Mouse (Mus musculus) frontal cortex, adult (tissue): ENCODE measurements around the gene Macrod2.

Experiments used
- ATAC-seq: cut with Nextera tagmentation; 2 replicates; pipeline ENCODE4 v1.9.2; 2017; ENCODE audit warnings: mild to moderate bottlenecking, moderate library complexity, mixed read lengths; ENCODE audit not compliant: low TSS enrichment

Macrod2 gene

DNA sequence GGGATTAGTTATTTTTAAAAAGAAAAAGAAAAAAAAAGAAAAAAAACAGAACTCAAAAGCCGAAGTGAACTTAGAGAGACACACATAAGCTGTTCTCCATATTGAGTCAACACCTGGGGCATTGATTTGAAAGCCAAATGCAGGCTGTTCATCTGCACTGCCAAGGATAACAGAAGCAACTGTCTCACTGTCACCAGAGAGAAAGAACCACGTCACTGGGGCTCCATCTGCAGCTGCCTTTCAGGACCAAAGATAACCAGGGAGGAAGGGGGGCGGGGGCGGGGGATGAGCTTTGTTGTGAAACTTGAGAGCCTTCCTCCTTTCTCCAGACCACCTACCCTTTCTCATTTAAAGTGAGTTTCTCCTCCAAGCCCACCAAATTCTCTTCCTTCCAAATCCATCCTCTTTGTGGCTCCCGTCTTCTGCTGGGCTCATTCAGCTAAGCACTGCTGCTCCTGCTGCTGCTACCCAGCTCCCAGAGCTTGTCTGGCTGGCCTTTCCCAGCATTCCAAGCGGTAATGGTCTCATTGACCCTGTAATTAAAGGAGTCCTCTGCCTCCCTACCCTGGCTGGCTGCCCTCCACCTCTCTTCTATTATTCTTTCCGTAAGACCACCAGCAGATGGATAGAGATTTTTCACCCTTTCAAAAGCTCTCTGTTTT, 1939.5 kb downstream of the Macrod2 start:
- peak; percentile 95 for ATAC-seq

DNA sequence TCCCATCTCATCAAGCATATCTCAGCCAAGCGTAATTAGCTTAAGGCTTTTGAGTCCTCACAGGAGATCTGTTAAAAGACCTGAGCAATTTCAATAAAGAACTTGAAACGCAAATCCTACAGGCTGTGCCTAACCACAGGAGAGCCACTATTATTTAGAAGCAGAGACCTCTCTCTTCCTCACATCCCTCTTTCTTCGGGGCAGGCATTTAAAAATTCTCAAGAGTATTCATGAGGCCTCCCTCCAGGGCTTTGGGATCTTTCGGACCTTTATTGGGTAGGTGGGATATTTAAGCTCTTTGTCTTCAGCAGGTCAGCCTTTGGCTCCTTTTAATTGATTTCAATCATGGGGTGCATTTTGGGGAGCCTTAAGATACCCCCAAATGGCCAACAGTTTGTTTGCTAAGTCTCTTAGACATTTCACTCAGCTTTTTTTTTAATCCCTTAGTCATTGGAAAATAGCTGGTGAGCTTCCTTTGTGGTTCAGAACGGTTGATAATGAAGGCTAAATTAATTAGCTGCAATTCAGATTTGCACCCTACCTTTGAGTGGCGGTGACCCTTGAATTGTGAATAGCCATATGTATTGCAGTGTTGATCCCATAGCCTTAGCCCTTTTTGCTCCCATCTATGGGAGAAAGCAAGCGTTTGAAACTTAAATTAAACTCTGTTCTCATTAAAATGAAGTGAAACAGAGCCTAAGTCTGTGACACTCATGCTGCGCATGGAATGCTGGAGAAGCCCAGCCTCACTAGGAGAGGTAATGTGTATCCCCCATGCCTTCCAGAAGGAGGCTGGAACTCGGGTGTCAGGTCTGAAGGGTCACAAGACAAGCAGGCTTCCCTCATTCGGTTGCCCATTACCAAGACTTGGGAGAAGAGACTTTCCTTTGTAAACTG, 1940.2 kb downstream of the Macrod2 start:
- ATAC-seq, result 0 out of 2 replicates have a peak, but pooled peaks have one; percentile 4

DNA sequence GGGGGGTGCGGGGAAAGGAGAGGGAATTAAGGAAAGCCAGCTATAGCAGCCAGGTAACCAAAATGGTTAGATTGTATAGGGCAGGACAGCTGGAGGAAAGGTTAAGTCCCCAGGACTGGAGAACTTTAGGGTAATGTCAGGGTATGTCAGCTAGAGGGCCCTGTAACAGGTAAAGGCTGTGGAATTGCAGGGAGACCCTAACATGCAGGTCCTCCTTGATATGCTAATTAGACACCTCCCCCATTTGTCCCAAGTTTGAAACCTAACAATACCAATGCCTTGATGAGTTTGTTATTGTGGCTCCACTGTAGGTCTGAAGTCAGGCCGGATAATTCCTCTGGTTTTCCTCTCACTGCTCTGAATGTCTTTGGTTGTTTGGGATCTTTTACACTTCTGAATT, 1948.9 kb downstream of the Macrod2 start:
- ATAC-seq, result no peak

DNA sequence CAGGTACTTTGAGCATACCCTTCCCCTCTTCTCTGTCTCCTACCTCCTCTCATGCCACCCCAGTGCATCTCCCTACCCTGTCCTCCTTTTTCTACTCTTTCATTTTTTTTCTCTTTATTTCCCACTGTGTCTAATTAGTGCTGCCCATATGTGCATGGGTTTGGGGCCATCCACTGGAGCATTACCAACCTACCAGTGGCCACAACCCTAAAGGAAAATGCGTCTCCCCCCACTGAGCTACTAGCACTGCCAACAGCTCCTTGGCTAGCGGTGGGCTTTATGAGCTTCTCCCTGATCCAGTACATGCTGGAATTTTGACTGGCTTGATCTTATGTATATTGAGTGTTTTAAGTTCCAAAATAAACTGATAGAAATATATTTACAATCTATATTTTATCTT, 1949.6 kb downstream of the Macrod2 start:
- no peak for ATAC-seq

DNA sequence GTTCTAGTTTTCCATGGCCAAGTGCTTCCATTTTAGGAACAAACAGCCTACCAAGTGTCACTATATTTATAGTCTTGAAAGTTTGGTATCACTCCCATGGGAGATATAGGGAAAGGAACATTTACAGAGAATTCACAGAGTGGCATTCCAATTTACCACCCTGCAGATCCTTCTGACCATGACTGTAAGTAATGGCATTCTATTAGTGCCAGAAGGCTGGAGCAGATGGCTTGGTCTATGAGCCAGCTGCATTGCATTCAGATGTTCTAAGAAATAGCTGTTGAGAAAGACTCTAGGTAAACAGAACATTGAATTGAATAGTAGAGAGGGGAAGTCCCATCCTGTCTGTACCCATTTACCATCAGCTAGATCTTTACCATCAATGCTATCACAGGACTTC, 1954.7 kb downstream of the Macrod2 start:
- no peak for ATAC-seq

DNA sequence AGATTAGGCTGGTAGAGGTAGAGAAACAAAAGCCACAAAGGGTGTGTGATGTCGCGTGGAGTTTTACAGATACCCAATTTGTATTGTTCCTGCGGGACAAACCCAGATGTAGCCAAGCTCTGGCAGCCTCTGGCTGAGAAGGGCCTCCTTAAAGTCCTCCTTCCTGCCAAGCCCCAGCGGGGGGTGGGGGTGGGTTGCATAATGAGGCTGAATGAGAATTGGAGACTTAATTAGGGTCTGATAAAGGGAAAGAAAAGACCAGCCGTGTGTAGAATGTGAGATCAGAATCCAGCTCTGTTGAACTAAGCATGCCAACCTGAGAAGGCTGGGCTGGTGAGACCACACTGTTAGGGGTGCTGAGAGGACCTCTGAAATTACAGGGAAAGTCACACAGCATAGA, 1967.8 kb downstream of the Macrod2 start:
- peak; percentile 55 for ATAC-seq

DNA sequence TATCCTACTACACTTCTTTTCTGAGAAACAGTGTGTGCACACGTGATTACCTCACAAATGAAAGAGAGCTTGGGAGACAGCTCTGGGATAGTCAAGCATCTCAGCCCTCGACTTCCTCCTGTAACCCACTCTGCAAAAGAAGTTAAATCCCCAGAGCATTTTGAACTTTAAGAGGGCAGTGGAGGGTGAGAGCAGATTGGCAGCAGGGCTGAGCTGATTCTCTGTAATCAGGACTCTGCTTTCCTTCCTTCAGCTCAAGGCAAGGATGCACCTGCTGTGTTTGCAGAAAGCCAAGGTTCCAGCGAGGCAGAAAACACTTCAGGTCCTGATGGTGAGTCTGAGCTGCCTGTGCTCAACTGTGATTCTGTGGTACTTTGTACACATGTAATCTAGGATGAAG, 1978.9 kb downstream of the Macrod2 start:
- ATAC-seq, result peak; percentile 48; the same call in 1 of the 2 replicates

DNA sequence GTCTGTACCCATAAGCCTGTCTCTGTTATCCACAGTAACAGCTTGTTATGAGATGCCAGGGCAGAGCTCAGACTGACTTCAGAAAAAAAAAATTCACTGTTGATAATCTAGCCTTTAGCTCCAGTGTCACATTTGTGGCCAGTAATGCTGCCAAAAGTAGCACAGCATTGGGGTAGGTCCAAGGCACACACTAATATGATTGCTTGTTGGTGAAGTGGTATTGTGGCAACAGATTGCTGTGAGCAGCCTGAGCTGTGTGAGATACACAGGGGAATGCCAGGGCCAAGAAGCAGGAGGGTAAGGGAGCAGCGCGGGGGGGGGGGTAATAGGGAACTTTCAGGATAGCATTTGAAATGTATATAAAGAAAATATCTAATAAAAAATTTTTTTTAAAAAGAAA, 1985.5 kb downstream of the Macrod2 start:
- no peak for ATAC-seq

DNA sequence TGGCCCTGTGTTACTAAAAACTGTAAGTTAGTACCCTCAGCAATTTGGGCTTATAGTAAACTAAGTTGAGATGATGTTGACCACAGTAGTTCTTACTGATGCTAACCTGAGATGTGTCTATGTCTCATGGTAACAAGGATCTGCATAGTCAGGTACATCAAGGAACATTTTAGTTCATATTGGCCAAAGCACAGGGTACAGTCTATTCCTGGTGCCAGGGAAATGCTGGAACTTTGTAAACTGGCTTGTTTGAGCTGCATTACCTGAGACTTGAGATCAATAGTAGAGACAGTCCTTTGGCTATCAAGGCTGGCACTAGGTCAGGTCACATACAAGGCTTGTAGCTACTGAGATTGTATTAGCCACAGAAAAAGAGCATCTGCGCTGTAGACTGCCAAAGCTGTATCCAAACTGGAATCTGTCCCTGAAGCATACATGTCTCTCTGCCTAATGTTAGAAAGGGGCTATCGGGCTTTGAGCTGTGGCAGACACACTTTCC, 1986.0 kb downstream of the Macrod2 start:
- ATAC-seq, result no peak

DNA sequence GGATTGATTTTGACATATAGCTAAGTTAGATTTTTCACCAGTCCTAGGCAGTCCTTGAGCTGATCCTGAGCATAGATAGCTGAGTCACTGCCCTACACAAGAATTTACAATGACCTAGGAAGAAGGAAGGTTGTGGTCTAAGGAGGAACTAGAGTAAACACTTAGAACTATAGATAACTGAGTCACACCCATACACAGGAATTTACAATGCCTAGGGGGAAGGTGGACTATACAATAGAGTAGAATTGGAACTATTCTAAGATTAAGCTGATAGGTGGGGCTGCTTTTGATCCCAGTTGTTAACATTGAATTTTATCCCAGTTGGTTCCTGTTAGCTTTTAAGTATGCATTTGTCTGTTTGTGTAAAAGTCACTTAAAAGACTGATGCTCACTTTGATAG, 1998.4 kb downstream of the Macrod2 start:
- no peak for ATAC-seq

DNA sequence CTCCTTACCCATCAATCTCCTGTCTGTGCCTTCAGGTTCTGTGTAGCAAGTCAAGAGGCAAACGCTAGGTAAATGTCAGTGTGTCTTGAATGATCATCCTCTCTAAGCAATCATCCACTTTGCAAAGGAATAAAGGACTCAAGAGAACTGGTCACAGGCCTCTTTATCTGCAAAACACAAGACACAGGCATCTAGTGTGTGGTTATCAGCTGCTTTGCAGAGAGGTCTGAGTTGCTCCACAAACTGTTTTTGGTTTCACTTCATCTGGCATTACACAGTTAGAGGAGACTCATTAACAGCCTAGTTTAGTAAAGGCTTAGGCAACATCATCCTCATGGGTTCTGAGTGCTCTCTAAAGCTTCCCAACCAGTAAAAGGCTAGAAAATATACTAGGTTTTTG, 2004.4 kb downstream of the Macrod2 start:
- ATAC-seq, result no peak

DNA sequence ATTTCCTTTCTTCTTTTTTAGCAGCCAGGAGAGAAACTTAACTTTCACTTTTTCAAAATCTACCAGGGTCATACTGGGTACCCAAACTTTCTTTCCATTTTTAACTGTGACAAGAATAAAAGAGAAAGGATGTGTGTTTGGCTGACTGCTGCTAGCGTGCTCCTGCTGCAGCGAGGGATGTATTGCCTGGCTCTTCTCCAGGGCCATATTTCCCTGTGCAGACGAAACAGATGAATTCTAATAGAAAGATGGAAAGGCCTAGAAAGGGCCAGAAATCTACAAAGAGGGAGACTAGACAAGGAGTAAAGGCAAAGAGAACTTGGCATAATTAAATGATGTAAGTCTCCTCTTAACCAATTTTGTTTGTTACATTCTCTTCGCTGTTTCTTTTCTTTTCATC, 2005.7 kb downstream of the Macrod2 start:
- no peak for ATAC-seq

DNA sequence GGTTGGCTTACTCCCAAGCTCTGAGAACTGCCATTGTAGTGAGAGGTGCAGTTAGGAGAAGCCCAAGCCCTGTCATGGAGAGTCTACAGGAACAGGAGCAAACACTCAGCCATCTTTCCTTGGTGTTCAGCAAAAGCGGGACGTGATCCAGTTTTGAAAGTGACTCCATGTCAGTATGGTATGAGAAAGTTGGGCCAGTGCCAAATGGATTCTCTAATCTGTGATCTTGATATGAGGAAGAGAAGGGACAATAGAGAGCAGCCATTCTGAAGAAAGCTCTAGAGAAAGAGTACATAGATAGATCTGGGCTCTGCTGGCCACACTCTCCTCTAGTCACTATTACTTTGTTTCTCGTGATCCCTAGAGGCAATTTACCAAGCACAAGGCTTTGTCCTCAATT, 2006.2 kb downstream of the Macrod2 start:
- ATAC-seq, result no peak

DNA sequence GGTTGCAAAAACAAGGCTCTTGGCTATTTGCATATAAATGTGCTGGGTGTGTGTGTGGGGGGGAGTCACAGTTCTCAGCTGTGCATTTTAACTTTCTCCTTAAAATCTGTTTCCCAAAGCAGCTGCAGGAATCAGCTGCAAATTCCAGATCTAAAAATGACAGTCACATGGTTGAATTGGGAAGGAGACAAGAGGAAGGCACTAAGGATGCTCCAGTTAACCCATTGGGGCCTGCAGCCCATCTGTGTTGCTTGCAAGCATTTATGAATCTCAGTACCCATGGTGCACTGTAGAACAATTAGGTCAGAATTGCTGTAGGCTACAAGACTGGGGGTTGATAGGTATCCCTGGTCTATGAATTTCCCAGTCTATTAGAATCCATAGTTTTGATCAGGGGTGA, 2008.3 kb downstream of the Macrod2 start:
- ATAC-seq, result peak; percentile 81

DNA sequence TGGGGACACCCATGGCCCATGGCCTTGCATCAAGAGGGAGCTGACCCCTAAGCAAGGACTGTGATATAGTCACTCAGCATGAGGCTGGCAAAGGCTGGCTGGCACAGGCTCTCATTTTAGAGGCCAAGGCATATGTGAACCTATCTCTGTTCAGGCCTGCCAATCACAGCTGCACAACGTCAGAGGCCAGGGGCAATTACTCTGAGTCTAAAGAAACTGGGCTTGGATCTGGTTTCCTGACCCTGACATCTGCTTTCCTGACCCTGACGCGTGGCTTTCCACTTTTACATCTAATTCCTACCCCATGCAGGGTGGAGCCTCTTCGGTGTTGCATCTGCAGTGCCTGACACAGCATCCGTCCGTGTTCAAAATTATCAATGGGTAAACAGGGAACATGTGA, 2009.2 kb downstream of the Macrod2 start:
- ATAC-seq, result no peak

DNA sequence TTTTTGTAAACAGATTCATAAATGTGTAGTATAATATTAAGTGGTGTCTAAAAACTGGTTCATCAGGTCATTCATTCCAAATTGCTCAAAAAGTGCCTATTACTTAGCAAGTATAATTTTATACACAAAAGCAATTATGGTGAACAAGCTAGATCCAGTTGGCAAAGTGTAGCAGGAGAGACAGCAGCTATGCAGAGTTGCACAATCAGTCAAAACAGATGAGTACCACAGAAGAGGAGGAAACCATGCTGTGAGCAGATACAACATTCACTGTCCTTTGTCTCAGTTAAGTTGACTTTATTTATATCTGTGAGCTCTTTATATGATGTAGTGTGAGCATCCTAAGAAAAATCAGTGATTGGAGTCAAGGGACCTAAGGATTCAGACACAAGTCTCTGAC, 2012.2 kb downstream of the Macrod2 start:
- ATAC-seq, result no peak

DNA sequence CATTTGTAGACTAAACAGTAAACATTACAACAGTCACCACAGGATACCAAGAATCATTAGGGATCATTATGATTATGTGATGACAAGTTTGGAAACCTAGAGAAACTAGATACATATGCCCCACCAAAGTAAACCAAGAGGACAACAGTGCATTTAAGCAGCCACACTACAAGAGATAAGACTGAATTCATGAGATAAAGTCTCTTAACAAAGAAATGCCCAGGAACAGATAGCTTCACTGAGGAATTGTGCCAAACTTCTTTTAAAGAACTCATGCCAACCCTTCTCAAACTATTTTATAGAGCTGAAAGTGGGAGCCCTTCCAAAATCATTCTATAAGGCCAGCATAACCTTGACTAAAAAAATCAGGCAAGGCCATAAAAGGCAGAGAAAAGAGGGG, 2015.0 kb downstream of the Macrod2 start:
- ATAC-seq, result no peak

DNA sequence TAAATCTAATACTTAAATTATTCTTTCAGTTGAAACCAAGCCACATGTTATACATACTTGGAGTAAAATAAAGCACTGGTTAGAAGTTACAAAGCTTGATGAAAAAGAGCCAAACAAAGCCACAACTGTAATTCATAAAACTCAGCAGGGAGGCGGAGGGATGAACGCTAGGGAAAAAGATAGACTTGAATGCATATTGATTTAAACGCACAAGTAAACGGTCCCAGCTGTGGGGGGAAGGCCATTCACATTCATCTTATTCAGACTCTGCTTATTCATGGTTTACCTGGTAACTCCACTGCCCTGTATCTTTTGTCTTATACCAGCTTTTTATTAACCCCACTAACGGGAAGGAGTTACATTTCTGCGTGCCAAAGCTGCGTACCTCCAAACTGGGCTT, 2038.0 kb downstream of the Macrod2 start:
- no peak for ATAC-seq

DNA sequence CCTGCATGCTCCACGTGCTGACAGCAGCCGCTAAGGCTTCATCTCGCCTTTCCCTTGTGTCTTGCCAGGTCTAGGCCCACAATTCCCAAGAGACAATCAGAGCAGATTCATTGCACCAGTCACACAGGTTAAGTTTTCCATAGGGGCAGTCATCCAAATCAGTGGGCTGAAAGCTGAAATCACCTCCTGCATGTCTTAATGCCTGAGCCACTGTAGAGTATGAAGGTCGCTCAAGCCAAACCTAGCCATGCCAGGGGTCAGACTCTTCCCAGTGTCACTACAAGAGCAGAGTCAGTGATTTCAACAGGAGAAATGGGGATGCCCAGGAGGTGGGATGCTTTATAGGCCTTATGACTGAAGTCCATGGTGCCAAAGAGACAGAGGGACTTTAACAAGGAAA, 2039.6 kb downstream of the Macrod2 start:
- no peak for ATAC-seq

DNA sequence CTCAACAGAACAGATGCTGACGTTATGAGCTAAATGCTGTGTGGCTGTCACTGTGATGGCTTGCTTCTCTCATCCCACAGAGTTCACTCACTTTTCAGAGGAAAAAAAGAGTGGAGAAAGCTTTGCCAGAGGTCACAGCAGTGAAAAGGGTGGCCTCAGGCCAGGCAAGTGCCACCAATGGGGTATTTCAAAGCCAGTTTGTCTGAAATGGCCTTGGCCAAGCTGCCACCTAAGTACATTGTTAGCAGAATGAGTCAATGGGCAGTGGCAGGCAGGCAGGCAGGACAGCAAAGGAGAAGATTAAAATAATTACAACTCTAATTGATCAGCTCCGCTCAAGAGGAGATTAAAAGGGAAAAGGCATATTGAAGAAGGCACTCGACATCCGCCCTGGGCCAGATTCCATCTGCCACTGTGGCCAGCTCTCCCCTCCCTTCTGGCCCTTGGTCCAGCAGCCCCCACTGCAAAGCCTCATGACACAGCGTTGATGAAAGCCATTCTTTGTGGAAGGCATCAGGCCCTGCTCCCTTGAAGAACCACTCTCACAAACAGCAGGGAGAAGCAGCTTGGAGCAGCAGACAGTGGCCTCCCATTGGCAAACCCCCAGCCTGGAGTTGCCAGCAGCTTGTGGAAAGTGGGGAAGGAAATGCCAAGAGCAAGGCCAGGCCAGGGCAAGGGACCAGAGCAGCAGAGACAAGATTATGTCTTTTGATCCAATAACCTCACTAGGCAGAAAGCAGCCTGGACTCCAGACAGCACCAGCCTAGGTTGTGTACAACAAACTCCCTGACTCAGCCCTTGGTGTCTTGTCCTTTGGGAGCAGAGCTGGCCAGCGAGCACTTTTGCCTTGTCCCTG, 2042.7 kb downstream of the Macrod2 start:
- peak; percentile 92 for ATAC-seq
